Mouse (Mus musculus) midbrain, embryonic 15.5 days (tissue): ENCODE results near the gene Aldh1l1. TPM values are rescaled to one million over a fixed set of nuclear protein-coding genes. Genes with fewer than 3 reads are reported as not detected.

Source experiments
- ATAC-seq: fragments of 200-750 bp; cut with Nextera tagmentation; replicated peaks from 2 replicates; pipeline ENCODE4 v1.8.0; 2017; ENCODE audit warnings: moderate TSS enrichment
- H3K27ac ChIP-seq: fragments of 300-500 bp; sonication (generic); 2 replicates; pipeline ENCODE4 v1.5.1; 2015; ENCODE audit warnings: mild to moderate bottlenecking, inconsistent platforms
- H3K27me3 ChIP-seq: fragments of 300-500 bp; sonication (generic); replicated peaks from 2 replicates; pipeline ENCODE4 v1.6.1; 2015; ENCODE audit warnings: inconsistent platforms
- H3K36me3 ChIP-seq: fragments of 300-500 bp; sonication (generic); replicated peaks from 2 replicates; pipeline ENCODE4 v1.6.1; 2015; ENCODE audit warnings: inconsistent platforms
- H3K4me1 ChIP-seq: fragments of 300-500 bp; sonication (generic); 2 replicates; pipeline ENCODE4 v1.6.1; 2015; ENCODE audit warnings: inconsistent platforms
- H3K4me2 ChIP-seq: fragments of 300-500 bp; sonication (generic); 2 replicates; pipeline ENCODE4 v1.6.1; 2015; ENCODE audit warnings: inconsistent platforms, mild to moderate bottlenecking, moderate library complexity
- H3K4me3 ChIP-seq: fragments of 300-500 bp; sonication (generic); 2 replicates; pipeline ENCODE4 v1.5.1; 2015; ENCODE audit warnings: mild to moderate bottlenecking, inconsistent platforms
- H3K9ac ChIP-seq: fragments of 300-500 bp; sonication (generic); 2 replicates; pipeline ENCODE4 v1.6.1; 2015; ENCODE audit warnings: mild to moderate bottlenecking, inconsistent platforms
- H3K9me3 ChIP-seq: fragments of 300-500 bp; sonication (generic); 2 replicates; pipeline ENCODE4 v1.6.1; 2016; ENCODE audit warnings: inconsistent platforms
- WGBS: fragments of 180-500 bp; shearing (Covaris S2); methylation state at CpG from one replicate; pipeline ENCODE4 v1.1.7; 2015; ENCODE audit warnings: mixed read lengths; 5-methylcytosine and 5-hydroxymethylcytosine counted together
- polyA plus RNA-seq: library from polyadenylated mRNA; unstranded; fragments of >200 nt; fragmentation: Nextera tagmentation; extraction: Ambion mirVana; gene quantifications from 2 replicates; pipeline ENCODE4 v1.2.1, GENCODE M21; 2015

The Aldh1l1 gene
- polyA plus RNA-seq, 1 experiment from 2014 or later = 49.9 TPM

- Histone ChIP-seq H3K27ac (no peak overlapping the region), H3K4me3 (no peak overlapping the region), H3K9ac (no peak overlapping the region), H3K27me3 (no peaks in the 10 kb centered on the region), H3K4me2 (no peak overlapping the region), H3K4me1 (0 out of 2 replicates have a peak, but pooled peaks cover 7% of the 10 kb centered on the region), H3K36me3 (no peaks in the 10 kb centered on the region), H3K9me3 (no peaks in the 10 kb centered on the region)
- 77% methylated on average over 5 of the region's 5 CpGs for WGBS
- no peak for ATAC-seq
Observed at GRCm38 (mm10) chr6:90513074-90513856, 27.0 kb downstream of the Aldh1l1 start.

GRCm38 (mm10) chr6:90514369-90514768 is 28.1 kb downstream of the Aldh1l1 start:
- H3K9ac ChIP-seq = no peak overlapping the region
- no peak for ATAC-seq
- no peak overlapping the region for H3K4me2 ChIP-seq
- no peaks in the 10 kb centered on the region for H3K27me3 ChIP-seq
- H3K27ac ChIP-seq = no peak overlapping the region
- H3K4me3 ChIP-seq = no peak overlapping the region
- no peaks in the 10 kb centered on the region for H3K36me3 ChIP-seq
- no peaks in the 10 kb centered on the region for H3K9me3 ChIP-seq
- no peaks in the 10 kb centered on the region for H3K4me1 ChIP-seq

GRCm38 (mm10) chr6:90514883-90515405 is 28.7 kb downstream of the Aldh1l1 start:
- 46% methylated on average over 4 of the region's 4 CpGs for WGBS
- Histone ChIP-seq H3K4me3 (no peak overlapping the region), H3K4me1 (no peaks in the 10 kb centered on the region), H3K9me3 (no peaks in the 10 kb centered on the region), H3K4me2 (no peak overlapping the region), H3K27ac (no peak overlapping the region), H3K27me3 (no peaks in the 10 kb centered on the region), H3K36me3 (no peaks in the 10 kb centered on the region), H3K9ac (no peak overlapping the region)
- ATAC-seq = peak; percentile 62; the same call in 1 of the 2 replicates

GRCm38 (mm10) chr6:90518892-90519291 is 32.7 kb downstream of the Aldh1l1 start:
- Histone ChIP-seq H3K36me3 (no peaks in the 10 kb centered on the region), H3K4me3 (no peak overlapping the region), H3K4me2 (no peak overlapping the region), H3K27me3 (no peaks in the 10 kb centered on the region), H3K4me1 (no peaks in the 10 kb centered on the region), H3K27ac (no peak overlapping the region), H3K9ac (no peak overlapping the region), H3K9me3 (no peaks in the 10 kb centered on the region)
- no peak for ATAC-seq
- 74% methylated on average over 3 of the region's 3 CpGs for WGBS

- ATAC-seq = no peak
- Histone ChIP-seq H3K4me1 (no peaks in the 10 kb centered on the region), H3K9me3 (no peaks in the 10 kb centered on the region)
Observed at GRCm38 (mm10) chr6:90519375-90519774, 33.1 kb downstream of the Aldh1l1 start.

GRCm38 (mm10) chr6:90526406-90526805 is 40.2 kb downstream of the Aldh1l1 start:
- H3K36me3 ChIP-seq = no peaks in the 10 kb centered on the region
- H3K27ac ChIP-seq = no peak overlapping the region
- whole genome bisulfite sequencing = 72% methylated on average over 3 of the region's 3 CpGs
- H3K27me3 ChIP-seq = no peaks in the 10 kb centered on the region
- no peak overlapping the region for H3K4me3 ChIP-seq
- no peaks in the 10 kb centered on the region for H3K9me3 ChIP-seq
- no peak overlapping the region for H3K4me2 ChIP-seq
- H3K4me1 ChIP-seq = 0 out of 2 replicates have a peak, but pooled peaks cover 5% of the 10 kb centered on the region
- H3K9ac ChIP-seq = no peak overlapping the region
- ATAC-seq = no peak

More at GRCm38 (mm10) chr6:90519375-90519774, 33.1 kb downstream of the Aldh1l1 start:
- no peaks in the 10 kb centered on the region for H3K36me3 ChIP-seq
- 57% methylated on average over 5 of the region's 5 CpGs for WGBS
- no peak overlapping the region for H3K4me2 ChIP-seq
- H3K9ac ChIP-seq = no peak overlapping the region
- H3K27me3 ChIP-seq = no peaks in the 10 kb centered on the region
- H3K27ac ChIP-seq = no peak overlapping the region
- no peak overlapping the region for H3K4me3 ChIP-seq

- ATAC-seq = peak; percentile 39; the same call in 1 of the 2 replicates
- Histone ChIP-seq H3K4me2 (no peak overlapping the region), H3K9me3 (no peaks in the 10 kb centered on the region), H3K27me3 (no peaks in the 10 kb centered on the region), H3K27ac (0 out of 2 replicates have a peak overlapping the region, but pooled peaks have one; percentile 8), H3K9ac (no peak overlapping the region), H3K4me1 (0 out of 2 replicates have a peak, but pooled peaks cover 5% of the 10 kb centered on the region), H3K4me3 (no peak overlapping the region), H3K36me3 (no peaks in the 10 kb centered on the region)
- 31% methylated on average over 2 of the region's 2 CpGs for WGBS
Observed at GRCm38 (mm10) chr6:90529461-90530046, 43.3 kb downstream of the Aldh1l1 start.

GRCm38 (mm10) chr6:90532575-90533190 is 46.5 kb downstream of the Aldh1l1 start:
- Histone ChIP-seq H3K9me3 (no peaks in the 10 kb centered on the region), H3K27me3 (no peaks in the 10 kb centered on the region), H3K27ac (no peak overlapping the region), H3K4me3 (no peak overlapping the region), H3K4me1 (peaks cover 9% of the 10 kb centered on the region), H3K4me2 (no peak overlapping the region), H3K9ac (no peak overlapping the region), H3K36me3 (no peaks in the 10 kb centered on the region)
- ATAC-seq = no peak
- WGBS = 91% methylated on average over 6 of the region's 7 CpGs

GRCm38 (mm10) chr6:90533505-90533904 is 47.3 kb downstream of the Aldh1l1 start:
- H3K4me3 ChIP-seq = no peak overlapping the region
- no peak overlapping the region for H3K27ac ChIP-seq
- no peaks in the 10 kb centered on the region for H3K36me3 ChIP-seq
- no peak for ATAC-seq
- 84% methylated on average over 3 of the region's 3 CpGs for WGBS
- H3K4me2 ChIP-seq = no peak overlapping the region
- H3K4me1 ChIP-seq = peaks cover 9% of the 10 kb centered on the region
- H3K9ac ChIP-seq = no peak overlapping the region
- no peaks in the 10 kb centered on the region for H3K27me3 ChIP-seq
- H3K9me3 ChIP-seq = no peaks in the 10 kb centered on the region

GRCm38 (mm10) chr6:90534701-90535475 is 48.7 kb downstream of the Aldh1l1 start:
- 56% methylated on average over 8 of the region's 8 CpGs for WGBS
- H3K27ac ChIP-seq = peak overlapping the region; percentile 58
- no peak overlapping the region for H3K4me2 ChIP-seq
- H3K27me3 ChIP-seq = no peaks in the 10 kb centered on the region
- no peaks in the 10 kb centered on the region for H3K36me3 ChIP-seq
- peak; percentile 80 for ATAC-seq
- no peak overlapping the region for H3K4me3 ChIP-seq
- peaks cover 6% of the 10 kb centered on the region for H3K4me1 ChIP-seq
- H3K9me3 ChIP-seq = no peaks in the 10 kb centered on the region
- H3K9ac ChIP-seq = no peak overlapping the region

GRCm38 (mm10) chr6:90536824-90537223 is 50.6 kb downstream of the Aldh1l1 start:
- H3K27me3 ChIP-seq = no peaks in the 10 kb centered on the region
- 75% methylated on average over 3 of the region's 3 CpGs for WGBS
- ATAC-seq = no peak
- H3K27ac ChIP-seq = no peak overlapping the region
- no peak overlapping the region for H3K9ac ChIP-seq
- H3K4me1 ChIP-seq = peaks cover 4% of the 10 kb centered on the region
- H3K36me3 ChIP-seq = no peaks in the 10 kb centered on the region
- H3K4me3 ChIP-seq = no peak overlapping the region
- H3K9me3 ChIP-seq = no peaks in the 10 kb centered on the region
- no peak overlapping the region for H3K4me2 ChIP-seq

- Histone ChIP-seq H3K4me3 (no peak overlapping the region), H3K9ac (no peak overlapping the region), H3K36me3 (no peaks in the 10 kb centered on the region), H3K27ac (no peak overlapping the region), H3K9me3 (no peaks in the 10 kb centered on the region), H3K4me2 (no peak overlapping the region), H3K4me1 (peaks cover 4% of the 10 kb centered on the region), H3K27me3 (no peaks in the 10 kb centered on the region)
- WGBS = 8% methylated on average over 7 of the region's 7 CpGs
- ATAC-seq = peak; percentile 74
Observed at GRCm38 (mm10) chr6:90537941-90538340, 51.7 kb downstream of the Aldh1l1 start.
